Mouse (Mus musculus) left cerebral cortex, adult 8-10 months (tissue): ENCODE data around the gene Kif3a. TPM values are rescaled to one million over a fixed set of nuclear protein-coding genes. Genes with fewer than 3 reads are reported as not detected.

Source experiments
- DNase-seq, 2 experiments: peaks; one replicate each; pipeline ENCODE4 v3.0.0; 2022; ENCODE audit warnings: low spot score in 2 of 2
- total RNA-seq, 4 experiments: library from RNA; stranded (reverse); gene quantifications; 2 replicates each; pipeline ENCODE4 v1.2.4; 2022

The Kif3a gene
- 100 to 1,000 TPM; 120 to 121 (median 121) TPM for total RNA-seq

- DNase-seq = peak; percentile 87 to 92
These were observed at the start of gene Kif3a for GRCm38 (mm10) chr11:53567224-53568014. TSS of gene Kif3a (plus strand) at chr11:53567379.

GRCm38 (mm10) chr11:53518759-53519158 lies 48.4 kb upstream of the Kif3a start:
- DNase-seq = no peak

DNA sequence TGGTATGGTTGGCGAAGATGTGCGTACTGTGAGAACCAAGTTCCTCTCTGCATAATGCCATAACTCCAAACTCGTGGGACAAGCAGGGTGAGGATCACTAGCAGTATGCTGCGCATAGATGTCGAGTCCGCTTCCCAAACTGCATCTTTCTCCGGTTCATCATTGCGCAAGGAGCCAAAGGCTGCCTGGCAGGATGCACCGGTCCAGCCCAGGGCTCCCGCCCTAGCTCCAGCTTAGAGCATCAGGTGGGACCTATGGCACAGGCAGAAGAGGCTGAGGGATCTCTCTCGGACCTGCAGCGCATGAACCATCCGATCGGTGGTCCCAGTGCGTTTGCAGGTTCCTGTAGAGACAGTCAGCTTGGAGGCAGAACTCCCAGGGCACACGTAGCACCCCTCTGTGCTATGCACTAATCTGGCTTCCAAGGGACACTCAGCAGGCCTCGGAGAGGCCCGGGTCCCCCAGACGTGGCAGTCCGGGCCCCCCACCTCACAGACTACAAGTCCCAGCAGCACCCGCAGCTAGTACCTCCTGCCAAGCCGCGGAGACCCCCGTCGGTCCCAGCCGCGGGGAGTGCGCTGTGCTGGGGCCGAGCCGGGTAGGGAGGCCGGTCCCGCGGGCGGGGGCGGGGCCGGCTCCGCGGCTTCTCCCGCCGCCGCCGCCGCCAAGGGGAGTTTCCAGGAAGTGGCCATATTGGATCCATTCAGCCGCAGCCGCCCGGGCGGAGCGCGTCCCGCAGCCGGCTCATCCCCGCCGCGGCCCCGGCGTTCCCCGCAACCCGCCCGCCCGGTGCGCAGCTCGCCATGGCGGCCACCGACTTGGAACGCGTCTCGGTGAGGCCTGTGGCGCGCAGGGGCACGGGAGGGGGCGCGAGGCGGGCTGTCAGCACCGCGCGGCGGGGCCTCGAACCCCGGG lies 47.7 kb upstream of the Kif3a start, which contains the start of gene Sept8:
Sept8 (plus strand) TSS at position 51 of the 915 bp plus-strand sequence.
- peak in 1 of 2 experiments; percentile 55 for DNase-seq

GRCm38 (mm10) chr11:53520122-53520978 lies 46.8 kb upstream of the Kif3a start:
- peak; percentile 54 to 82 for DNase-seq

DNA sequence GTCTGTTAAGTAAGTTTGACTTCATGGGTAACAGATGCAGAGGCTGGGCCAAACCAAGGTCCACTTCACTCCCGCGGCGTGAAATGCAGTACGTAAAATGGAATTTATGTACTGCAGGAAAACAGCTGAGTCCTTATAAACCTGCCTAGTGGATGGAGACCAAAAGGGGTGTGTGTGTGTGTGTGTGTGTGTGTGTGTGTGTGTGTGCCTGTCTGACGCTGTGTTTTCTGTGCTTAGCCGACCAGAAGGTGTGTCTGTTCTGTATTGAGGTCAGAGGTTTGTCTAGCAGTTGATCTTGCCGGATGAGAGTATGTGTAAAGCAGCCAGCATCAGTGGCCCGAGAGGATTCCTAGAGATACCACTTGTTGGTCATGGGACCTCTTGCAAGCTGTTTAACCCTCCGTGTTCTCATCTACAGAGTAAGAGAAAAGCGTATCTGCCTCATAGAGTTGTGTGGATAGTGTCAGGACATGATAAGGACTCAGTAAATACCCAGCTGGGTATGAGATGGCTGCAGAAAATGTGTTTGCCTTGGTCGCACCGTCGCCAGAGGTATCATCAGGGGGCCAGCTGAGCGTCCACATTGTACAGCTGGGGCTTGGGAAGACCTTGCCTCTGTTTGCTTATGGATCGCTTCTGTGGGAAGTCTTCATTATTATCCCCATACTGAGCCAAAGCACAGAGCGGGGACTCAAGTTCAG lies 45.9 kb upstream of the Kif3a start:
- no peak for DNase-seq

- no peak for DNase-seq
These were observed 45.4 kb upstream of the Kif3a start for GRCm38 (mm10) chr11:53521821-53522131.

DNA sequence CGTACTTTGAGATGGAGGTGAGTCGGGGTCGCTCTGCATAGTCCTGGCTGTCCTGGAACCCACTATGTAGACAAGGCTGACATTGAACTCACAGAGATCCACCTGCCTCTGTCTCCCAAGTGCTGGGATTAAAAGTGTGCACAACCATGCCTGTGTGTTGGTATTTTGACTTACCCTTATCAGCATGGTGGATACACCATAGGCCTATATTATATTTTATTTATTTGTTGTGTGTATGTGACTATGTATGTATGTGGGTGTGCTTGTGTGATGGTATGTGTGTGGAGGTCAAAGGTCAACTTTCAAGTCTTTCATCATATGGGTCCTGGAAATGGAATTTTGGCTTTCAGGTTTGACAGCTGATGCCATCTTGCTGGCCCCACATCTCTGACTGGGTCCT lies 44.8 kb upstream of the Kif3a start:
- no peak for DNase-seq

DNA sequence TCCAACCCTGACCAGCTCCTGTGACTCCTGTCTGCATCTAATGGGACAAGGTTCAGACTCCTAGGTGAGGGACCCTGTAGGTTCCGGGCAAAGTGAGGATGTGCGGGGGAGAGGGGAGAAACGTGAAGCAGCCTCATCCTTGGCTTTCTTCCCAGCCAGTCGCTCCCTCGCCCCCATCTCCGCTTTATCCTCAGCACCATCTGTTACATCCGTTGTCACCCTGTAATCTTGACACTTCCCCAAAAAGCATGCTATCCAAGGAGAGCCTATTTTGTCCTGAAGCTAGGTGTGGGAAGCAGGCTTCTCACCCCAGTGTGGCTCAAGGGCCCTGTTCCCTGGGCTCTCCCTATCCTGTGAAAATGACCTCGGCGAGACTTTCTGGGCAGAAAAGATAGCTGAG lies 44.2 kb upstream of the Kif3a start:
- peak in 1 of 2 experiments; percentile 81 for DNase-seq

- DNase-seq = no peak
These were observed 43.4 kb upstream of the Kif3a start for GRCm38 (mm10) chr11:53523545-53524405.

GRCm38 (mm10) chr11:53524905-53525304 lies 42.3 kb upstream of the Kif3a start:
- no peak for DNase-seq

GRCm38 (mm10) chr11:53525461-53525860 lies 41.7 kb upstream of the Kif3a start:
- DNase-seq = no peak

- no peak for DNase-seq
These were observed 38.6 kb upstream of the Kif3a start for GRCm38 (mm10) chr11:53528397-53529252.

DNA sequence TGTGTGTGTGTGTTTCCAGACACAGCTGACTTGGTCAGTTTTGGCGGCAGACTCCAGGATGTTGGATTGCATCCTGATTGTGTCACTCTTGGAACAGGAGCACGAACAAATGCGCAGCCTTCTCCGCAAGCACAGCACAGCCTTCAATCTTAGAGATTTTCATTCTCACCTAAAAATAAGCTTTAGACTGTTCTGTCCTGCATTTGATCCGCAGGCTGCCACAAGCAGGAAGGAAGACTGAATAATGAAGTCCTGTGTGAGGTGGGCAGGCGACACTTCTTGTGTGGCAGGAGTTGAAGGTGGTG lies 38.0 kb upstream of the Kif3a start:
- no peak for DNase-seq

DNA sequence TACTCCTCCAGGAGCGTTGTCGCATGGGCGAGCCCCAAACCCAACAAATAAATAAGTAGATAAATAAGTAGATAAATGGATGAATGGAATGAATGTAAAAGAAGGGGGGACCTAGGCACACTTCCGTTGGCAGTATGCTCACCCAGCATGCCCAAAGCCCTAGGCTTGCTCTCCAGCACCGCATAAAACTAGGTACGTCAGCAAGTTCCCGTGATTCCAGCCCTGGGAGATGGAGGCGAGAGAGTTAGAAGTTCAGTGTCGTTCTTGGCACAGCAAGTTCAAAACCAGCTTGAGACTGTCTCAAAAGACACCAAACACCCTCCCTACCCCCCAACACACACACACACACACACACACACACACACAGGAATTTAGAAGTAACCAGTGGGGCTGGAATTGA lies 37.2 kb upstream of the Kif3a start:
- no peak for DNase-seq

DNA sequence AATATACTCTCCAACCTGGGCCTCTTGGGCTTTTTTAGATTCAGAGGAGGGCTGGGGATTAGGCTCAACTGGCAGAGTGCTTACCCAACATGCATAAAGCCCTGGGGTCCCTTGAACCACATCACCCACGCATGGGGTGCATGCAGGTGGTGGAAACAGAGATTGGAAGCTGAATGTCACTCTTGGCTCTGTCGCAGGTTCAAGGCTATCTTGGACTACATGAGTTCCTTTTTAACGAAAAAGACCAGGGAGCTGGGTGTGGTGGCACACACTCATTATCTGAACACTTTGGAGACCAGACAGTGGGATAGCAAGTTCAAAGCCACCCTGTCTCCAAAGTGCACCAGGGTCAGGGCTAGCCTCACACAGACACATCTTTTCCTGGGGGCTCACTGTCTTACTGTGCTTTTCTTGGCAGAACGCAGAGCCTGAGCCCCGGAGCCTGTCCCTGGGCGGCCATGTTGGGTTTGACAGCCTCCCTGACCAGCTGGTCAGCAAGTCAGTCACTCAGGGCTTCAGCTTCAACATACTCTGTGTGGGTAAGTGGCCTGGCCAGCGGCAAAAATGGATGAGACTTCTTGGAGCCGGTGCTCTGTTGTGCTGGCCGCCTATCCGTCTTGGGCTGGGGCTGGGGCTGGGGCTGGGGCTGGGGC lies 35.5 kb upstream of the Kif3a start:
- DNase-seq = no peak

DNA sequence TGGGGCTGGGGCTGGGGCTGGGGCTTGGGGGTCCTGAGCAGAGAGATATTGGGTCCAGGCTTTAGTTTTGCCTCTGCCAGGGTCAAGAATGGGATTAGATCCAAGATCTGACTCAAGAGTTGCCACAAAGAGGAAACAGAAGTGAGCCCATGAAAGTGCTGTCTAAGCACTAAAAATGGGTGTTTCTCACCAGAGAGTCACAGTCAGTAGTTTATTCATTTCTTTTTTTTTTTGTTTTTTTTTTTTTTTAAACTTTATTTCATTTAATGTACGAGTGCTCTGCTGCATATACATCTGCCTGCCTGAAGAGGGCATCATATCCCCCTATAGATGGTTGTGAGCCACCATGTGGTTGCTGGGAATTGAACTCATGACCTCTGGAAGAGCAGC lies 35.0 kb upstream of the Kif3a start:
- DNase-seq = no peak

- DNase-seq = no peak
These were observed 28.1 kb upstream of the Kif3a start for GRCm38 (mm10) chr11:53539002-53539491.

DNA sequence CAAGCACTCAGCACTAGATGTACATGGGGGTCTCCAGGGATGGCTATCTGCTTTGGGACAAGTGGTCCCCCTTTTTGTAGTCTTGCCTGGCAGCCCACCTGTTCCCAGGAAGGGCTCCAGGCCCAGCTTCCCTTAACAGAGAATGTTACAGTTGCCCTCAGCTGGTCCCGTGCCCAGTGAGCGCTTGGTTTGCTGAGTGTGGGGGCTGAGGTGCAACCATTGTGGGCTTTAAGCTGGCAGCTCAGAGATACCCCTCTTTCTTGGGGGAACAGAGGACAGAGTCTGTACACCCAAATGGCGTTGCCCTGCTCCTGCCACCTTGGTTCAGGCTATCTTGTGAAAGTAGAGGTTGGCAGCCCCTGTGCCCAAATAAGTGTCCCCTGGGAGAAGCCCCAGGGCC lies 26.8 kb upstream of the Kif3a start:
- DNase-seq = no peak
